Mouse (Mus musculus): ENCODE results near the gene Dnal4. TPM values are rescaled to one million over a fixed set of nuclear protein-coding genes. Genes with fewer than 3 reads are reported as not detected.

Gene Dnal4
- polyA plus RNA-seq, 2 experiments = 5.5 to 6.3 TPM

GRCm38 (mm10) chr15:79733192-79733591, 44.5 kb downstream of the Dnal4 start:
- H3K9ac ChIP-seq (replicated peaks) = no peak overlapping the region
- peaks cover 3% of the 10 kb centered on the region; the same call in 1 of the 2 replicates for H3K36me3 ChIP-seq (replicated peaks; ENCODE audit: control insufficient read depth, insufficient read depth, low read depth)
- no peak overlapping the region for H3K27ac ChIP-seq

GRCm38 (mm10) chr15:79731554-79731953, 46.1 kb downstream of the Dnal4 start:
- H3K9ac ChIP-seq (replicated peaks) = no peak overlapping the region
- no peak for ATAC-seq (ENCODE audit: insufficient read depth)
- H3K27ac ChIP-seq = no peak overlapping the region
- no peak overlapping the region for H3K4me2 ChIP-seq (ENCODE audit: low read depth)
- H3K4me3 ChIP-seq (ENCODE audit: insufficient read depth in 1 of 2, low read depth in 2 of 2, low read length in 2 of 2) = no peak overlapping the region
- WGBS (ENCODE audit: insufficient replicate concordance) = 69% methylated on average over 7 of the region's 7 CpGs
- H3K27me3 ChIP-seq (ENCODE audit: control insufficient read depth, insufficient read depth, low read length) = no peaks in the 10 kb centered on the region
- H3K9me3 ChIP-seq (ENCODE audit: control insufficient read depth, low read length) = no peaks in the 10 kb centered on the region
- no peak for TF ChIP-seq CTCF (IDR thresholded peaks at IDR 0.05; ENCODE audit: low read depth)
- no peak for TF ChIP-seq EP300 (IDR thresholded peaks at IDR 0.05; ENCODE audit: low read depth)
- no peaks in the 10 kb centered on the region for H3K4me1 ChIP-seq (replicated peaks; ENCODE audit: control insufficient read depth in 2 of 2, insufficient read depth in 2 of 2, low read length in 1 of 2)
- no peak for DNase-seq (ENCODE audit: low read depth in 3 of 3, low spot score in 3 of 3)
- H3K36me3 ChIP-seq (replicated peaks; ENCODE audit: control insufficient read depth, insufficient read depth, low read depth) = no peaks in the 10 kb centered on the region; the same call in 1 of the 2 replicates

More at GRCm38 (mm10) chr15:79733192-79733591, 44.5 kb downstream of the Dnal4 start:
- Histone ChIP-seq H3K4me1 (replicated peaks; ENCODE audit: control insufficient read depth in 2 of 2, insufficient read depth in 2 of 2, low read length in 1 of 2) (no peaks in the 10 kb centered on the region), H3K27me3 (ENCODE audit: control insufficient read depth, insufficient read depth, low read length) (no peaks in the 10 kb centered on the region), H3K4me3 (ENCODE audit: insufficient read depth in 1 of 2, low read depth in 2 of 2, low read length in 2 of 2) (no peak overlapping the region), H3K4me2 (ENCODE audit: low read depth) (no peak overlapping the region), H3K9me3 (ENCODE audit: control insufficient read depth, low read length) (no peaks in the 10 kb centered on the region)
- TF ChIP-seq CTCF (IDR thresholded peaks at IDR 0.05; ENCODE audit: low read depth) (no peak), EP300 (IDR thresholded peaks at IDR 0.05; ENCODE audit: low read depth) (no peak)
- WGBS (ENCODE audit: insufficient replicate concordance) = 85% methylated on average over 8 of the region's 8 CpGs
- ATAC-seq (ENCODE audit: insufficient read depth) (no peak), DNase-seq (ENCODE audit: low read depth in 3 of 3, low spot score in 3 of 3) (no peak)

- Histone ChIP-seq H3K27ac (no peak overlapping the region), H3K36me3 (replicated peaks; ENCODE audit: control insufficient read depth, insufficient read depth, low read depth) (no peaks in the 10 kb centered on the region; the same call in 1 of the 2 replicates), H3K27me3 (ENCODE audit: control insufficient read depth, insufficient read depth, low read length) (no peaks in the 10 kb centered on the region), H3K4me1 (replicated peaks; ENCODE audit: control insufficient read depth in 2 of 2, insufficient read depth in 2 of 2, low read length in 1 of 2) (no peaks in the 10 kb centered on the region), H3K4me2 (ENCODE audit: low read depth) (no peak overlapping the region), H3K9ac (replicated peaks) (no peak overlapping the region), H3K9me3 (ENCODE audit: control insufficient read depth, low read length) (no peaks in the 10 kb centered on the region), H3K4me3 (ENCODE audit: insufficient read depth in 1 of 2, low read depth in 2 of 2, low read length in 2 of 2) (no peak overlapping the region)
- ATAC-seq (ENCODE audit: insufficient read depth) (no peak), DNase-seq (ENCODE audit: low read depth in 3 of 3, low spot score in 3 of 3) (no peak)
- WGBS (ENCODE audit: insufficient replicate concordance) = 71% methylated on average over 10 of the region's 10 CpGs
- TF ChIP-seq EP300 (IDR thresholded peaks at IDR 0.05; ENCODE audit: low read depth) (no peak), CTCF (IDR thresholded peaks at IDR 0.05; ENCODE audit: low read depth) (no peak)
Measured at GRCm38 (mm10) chr15:79728731-79729388, 48.8 kb downstream of the Dnal4 start.

- H3K27ac ChIP-seq = no peak overlapping the region
- no peak for TF ChIP-seq CTCF (IDR thresholded peaks at IDR 0.05; ENCODE audit: low read depth)
- no peak for TF ChIP-seq EP300 (IDR thresholded peaks at IDR 0.05; ENCODE audit: low read depth)
- no peaks in the 10 kb centered on the region; the same call in 1 of the 2 replicates for H3K36me3 ChIP-seq (replicated peaks; ENCODE audit: control insufficient read depth, insufficient read depth, low read depth)
- ATAC-seq (ENCODE audit: insufficient read depth) = no peak
- no peaks in the 10 kb centered on the region for H3K4me1 ChIP-seq (replicated peaks; ENCODE audit: control insufficient read depth in 2 of 2, insufficient read depth in 2 of 2, low read length in 1 of 2)
- no peak overlapping the region for H3K4me3 ChIP-seq (ENCODE audit: insufficient read depth in 1 of 2, low read depth in 2 of 2, low read length in 2 of 2)
- no peak for DNase-seq (ENCODE audit: low read depth in 3 of 3, low spot score in 3 of 3)
- no peak overlapping the region for H3K9ac ChIP-seq (replicated peaks)
- no peak overlapping the region for H3K4me2 ChIP-seq (ENCODE audit: low read depth)
- 75% methylated on average over 5 of the region's 5 CpGs for whole genome bisulfite sequencing (ENCODE audit: insufficient replicate concordance)
- H3K9me3 ChIP-seq (ENCODE audit: control insufficient read depth, low read length) = no peaks in the 10 kb centered on the region
- H3K27me3 ChIP-seq (ENCODE audit: control insufficient read depth, insufficient read depth, low read length) = no peaks in the 10 kb centered on the region
Measured at GRCm38 (mm10) chr15:79728311-79728710, 49.3 kb downstream of the Dnal4 start.

GRCm38 (mm10) chr15:79727840-79728239, 49.8 kb downstream of the Dnal4 start:
- no peaks in the 10 kb centered on the region; the same call in 1 of the 2 replicates for H3K36me3 ChIP-seq (replicated peaks; ENCODE audit: control insufficient read depth, insufficient read depth, low read depth)
- no peak overlapping the region for H3K9ac ChIP-seq (replicated peaks)
- DNase-seq (ENCODE audit: low read depth in 3 of 3, low spot score in 3 of 3) = no peak
- TF ChIP-seq CTCF (IDR thresholded peaks at IDR 0.05; ENCODE audit: low read depth) (no peak), EP300 (IDR thresholded peaks at IDR 0.05; ENCODE audit: low read depth) (no peak)
- H3K4me3 ChIP-seq (ENCODE audit: insufficient read depth in 1 of 2, low read depth in 2 of 2, low read length in 2 of 2) = no peak overlapping the region
- no peaks in the 10 kb centered on the region for H3K27me3 ChIP-seq (ENCODE audit: control insufficient read depth, insufficient read depth, low read length)
- H3K9me3 ChIP-seq (ENCODE audit: control insufficient read depth, low read length) = no peaks in the 10 kb centered on the region
- no peak overlapping the region for H3K27ac ChIP-seq
- no peak for ATAC-seq (ENCODE audit: insufficient read depth)
- WGBS (ENCODE audit: insufficient replicate concordance) = 91% methylated on average over 6 of the region's 6 CpGs
- H3K4me1 ChIP-seq (replicated peaks; ENCODE audit: control insufficient read depth in 2 of 2, insufficient read depth in 2 of 2, low read length in 1 of 2) = no peaks in the 10 kb centered on the region
- H3K4me2 ChIP-seq (ENCODE audit: low read depth) = no peak overlapping the region
